Mouse (Mus musculus): ENCODE measurements around the gene Minar1.

DNA sequence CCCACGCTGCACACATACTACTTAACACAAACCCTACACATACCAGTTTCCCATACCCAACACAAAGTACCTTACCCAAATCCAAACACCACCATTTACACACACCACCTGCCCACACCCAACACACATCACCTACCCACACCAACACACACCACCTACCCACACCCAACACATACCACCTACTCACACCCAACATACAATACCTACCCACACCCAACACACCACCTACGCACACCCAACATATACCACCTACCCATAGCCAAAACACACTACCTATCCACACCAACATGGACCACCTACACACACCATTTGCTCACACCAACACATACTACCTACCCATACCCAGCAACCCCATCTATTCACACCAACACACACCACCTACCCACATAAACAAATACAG, 6.0 kb downstream of the Minar1 start:
- TF ChIP-seq CTCF (IDR thresholded peaks at IDR 0.05; ENCODE audit: low read depth) = no peak
- no peak for TF ChIP-seq EP300 (IDR thresholded peaks at IDR 0.05; ENCODE audit: low read depth)
